In the genomic region with DNA sequence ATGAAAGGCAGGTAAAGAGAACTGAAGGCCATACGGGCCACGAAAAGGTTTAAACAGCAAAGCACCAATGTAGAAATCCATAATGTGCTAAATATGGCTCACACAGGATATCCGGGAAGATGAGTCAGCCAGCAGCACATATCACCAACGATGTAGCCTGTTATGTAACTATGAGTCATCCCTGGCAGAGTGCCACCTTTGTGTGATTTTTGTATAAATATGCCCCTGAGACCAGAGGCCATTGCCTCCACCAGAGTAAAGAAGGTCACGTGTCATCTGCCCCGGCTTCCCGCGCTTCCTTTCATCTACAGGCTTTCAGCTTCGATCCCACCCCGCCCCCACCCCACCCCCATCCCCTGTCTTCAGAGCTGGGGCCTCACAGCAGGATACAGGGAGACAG, we compare ENCODE assay signal across 8 mouse cellular contexts.
A peak's percentile ranks its signal among the peaks of the same experiment; 100 is the strongest.
DNase-seq lines count a peak whose midpoint lies in the region; ATAC-seq and TF ChIP-seq lines count a peak whose summit lies in the region.

No protein-coding gene starts in this region.

- no peak for TF ChIP-seq EP300 in stomach, postnatal 0 days (optimal IDR thresholded peaks at IDR 0.05)

- H3K4me1 ChIP-seq in heart, embryonic 11.5 days (ENCODE audit: control insufficient read depth, insufficient read depth, low read length), result peaks cover 3% of the 10 kb centered on the region; the same call in 1 of the 2 replicates
- peaks cover 11% of the 10 kb centered on the region for H3K4me1 ChIP-seq in kidney, embryonic 16.5 days (ENCODE audit: insufficient read depth, low read length)
- H3K4me1 ChIP-seq in liver, adult 2 months (ENCODE audit: control insufficient read depth, insufficient read depth, low read length), result no peaks in the 10 kb centered on the region
- no peaks in the 10 kb centered on the region for H3K4me1 ChIP-seq in stomach, postnatal 0 days (replicated peaks; ENCODE audit: control insufficient read depth, insufficient read depth)

- no peaks in the 10 kb centered on the region for H3K36me3 ChIP-seq in heart, embryonic 11.5 days (ENCODE audit: control insufficient read depth, insufficient read depth, low read length)
- no peaks in the 10 kb centered on the region for H3K36me3 ChIP-seq in kidney, embryonic 16.5 days (ENCODE audit: insufficient read depth, low read length)
- no peaks in the 10 kb centered on the region for H3K36me3 ChIP-seq in liver, adult 2 months (ENCODE audit: control insufficient read depth, insufficient read depth, low read length)
- no peaks in the 10 kb centered on the region for H3K36me3 ChIP-seq in stomach, postnatal 0 days (ENCODE audit: control insufficient read depth, insufficient read depth, low read length)

- peak; percentile 26 for ATAC-seq in heart, embryonic 11.5 days (replicated peaks; ENCODE audit: insufficient number of reproducible peaks, low FRiP score, low TSS enrichment)
- ATAC-seq in kidney, embryonic 16.5 days (ENCODE audit: low FRiP score, low TSS enrichment), result no peak; the same call in 1 of the 2 replicates
- ATAC-seq in stomach, postnatal 0 days (ENCODE audit: low FRiP score, low TSS enrichment), result peak; percentile 90

- H3K9ac ChIP-seq in heart, embryonic 11.5 days (ENCODE audit: low read depth, low read length), result no peak overlapping the region
- no peak overlapping the region for H3K9ac ChIP-seq in kidney, embryonic 16.5 days (replicated peaks; ENCODE audit: low read length)
- no peak overlapping the region for H3K9ac ChIP-seq in liver, adult 2 months (ENCODE audit: low read depth, low read length)
- H3K9ac ChIP-seq in stomach, postnatal 0 days (ENCODE audit: low read length), result no peak overlapping the region

- no peak for TF ChIP-seq POLR2A in liver, adult 2 months (IDR thresholded peaks at IDR 0.05; ENCODE audit: extremely low read depth, insufficient read depth, low read length)

- H3K27ac ChIP-seq in heart, embryonic 11.5 days (ENCODE audit: low read depth, low read length), result no peak overlapping the region
- H3K27ac ChIP-seq in kidney, embryonic 16.5 days (ENCODE audit: low read length), result 0 out of 2 replicates have a peak overlapping the region, but pooled peaks have one; percentile 25
- no peak overlapping the region for H3K27ac ChIP-seq in liver, adult 2 months (replicated peaks; ENCODE audit: insufficient read depth, low read depth, low read length)
- H3K27ac ChIP-seq in stomach, postnatal 0 days (replicated peaks), result no peak overlapping the region

- no peak for TF ChIP-seq CTCF in liver, adult 2 months (IDR thresholded peaks at IDR 0.05; ENCODE audit: low read depth, low read length)
- TF ChIP-seq CTCF in stomach, postnatal 0 days (IDR thresholded peaks at IDR 0.05; ENCODE audit: low read depth), result no peak

- no peak overlapping the region for H3K4me3 ChIP-seq in heart, embryonic 11.5 days (ENCODE audit: low read depth, low read length)
- H3K4me3 ChIP-seq in kidney, embryonic 16.5 days (ENCODE audit: low read length), result no peak overlapping the region
- H3K4me3 ChIP-seq in liver, adult 2 months (ENCODE audit: insufficient read depth, low read depth, low read length), result no peak overlapping the region
- no peak overlapping the region for H3K4me3 ChIP-seq in stomach, postnatal 0 days (ENCODE audit: low read depth, low read length)

- H3K27me3 ChIP-seq in heart, embryonic 11.5 days (ENCODE audit: control insufficient read depth, insufficient read depth, low read length), result no peaks in the 10 kb centered on the region
- H3K27me3 ChIP-seq in kidney, embryonic 16.5 days (ENCODE audit: insufficient read depth, low read length), result no peaks in the 10 kb centered on the region
- H3K27me3 ChIP-seq in liver, adult 2 months (ENCODE audit: control insufficient read depth, insufficient read depth, low read length), result no peaks in the 10 kb centered on the region
- H3K27me3 ChIP-seq in stomach, postnatal 0 days (ENCODE audit: control insufficient read depth, insufficient read depth, low read length), result no peaks in the 10 kb centered on the region

- no peak overlapping the region for H3K4me2 ChIP-seq in heart, embryonic 11.5 days
- H3K4me2 ChIP-seq in kidney, embryonic 16.5 days (replicated peaks; ENCODE audit: low read depth, low read length), result no peak overlapping the region
- H3K4me2 ChIP-seq in stomach, postnatal 0 days (replicated peaks; ENCODE audit: low read depth), result no peak overlapping the region

- no peaks in the 10 kb centered on the region for H3K79me2 ChIP-seq in liver, adult 2 months (ENCODE audit: control insufficient read depth, insufficient read depth, low read length)

- H3K9me3 ChIP-seq in heart, embryonic 11.5 days (replicated peaks; ENCODE audit: control insufficient read depth, low read length), result no peaks in the 10 kb centered on the region
- H3K9me3 ChIP-seq in kidney, embryonic 16.5 days (ENCODE audit: low read length), result no peaks in the 10 kb centered on the region
- no peaks in the 10 kb centered on the region for H3K9me3 ChIP-seq in stomach, postnatal 0 days (ENCODE audit: control insufficient read depth, low read length)

- DNase-seq in ovary, adult 18-20 months (ENCODE audit: low spot score), result peak; percentile 48
- no peak for DNase-seq in ovary, postnatal 10 days (ENCODE audit: low spot score)
- peak; percentile 64 for DNase-seq in embryo, embryonic 11 days
- peak; percentile 67 for DNase-seq in liver, adult 2 months (ENCODE audit: extremely low read depth, low read depth, low spot score)
- peak; percentile 92 for DNase-seq in naive thymus-derived CD4-positive, alpha-beta T cell, adult 2 months (ENCODE audit: low read depth)
- peak; percentile 63 for DNase-seq in stomach, postnatal 0 days (ENCODE audit: low spot score)

- WGBS in heart, embryonic 11.5 days (ENCODE audit: insufficient replicate concordance), result 31% methylated on average over 10 of the region's 10 CpGs
- 43% methylated on average over 10 of the region's 10 CpGs for WGBS in kidney, embryonic 16.5 days
- WGBS in liver, adult 2 months, result 22% methylated on average over 10 of the region's 10 CpGs
- WGBS in stomach, postnatal 0 days, result 23% methylated on average over 10 of the region's 10 CpGs
